Mouse (Mus musculus): ENCODE measurements around the gene Xpnpep1.

The Xpnpep1 gene

DNA sequence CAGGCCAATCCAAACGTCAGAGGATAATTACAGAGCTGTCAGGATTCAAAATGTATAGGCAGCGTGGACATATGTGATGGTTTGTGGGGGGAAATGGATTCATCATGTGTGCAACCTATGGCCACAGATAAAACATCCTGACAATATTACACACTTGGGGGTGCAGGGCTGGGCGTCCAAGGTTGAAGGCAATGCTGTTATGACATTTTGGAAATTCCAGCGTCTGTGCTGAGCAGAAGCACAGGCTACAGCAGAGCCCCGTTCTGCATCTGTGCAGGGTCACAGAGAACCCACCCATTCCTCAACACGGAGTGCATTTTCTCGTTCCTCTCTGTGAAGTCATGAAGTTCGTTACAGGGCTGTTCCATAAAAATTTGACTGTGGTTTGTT, 25.0 kb upstream of the Xpnpep1 start:
- no peak for DNase-seq

DNA sequence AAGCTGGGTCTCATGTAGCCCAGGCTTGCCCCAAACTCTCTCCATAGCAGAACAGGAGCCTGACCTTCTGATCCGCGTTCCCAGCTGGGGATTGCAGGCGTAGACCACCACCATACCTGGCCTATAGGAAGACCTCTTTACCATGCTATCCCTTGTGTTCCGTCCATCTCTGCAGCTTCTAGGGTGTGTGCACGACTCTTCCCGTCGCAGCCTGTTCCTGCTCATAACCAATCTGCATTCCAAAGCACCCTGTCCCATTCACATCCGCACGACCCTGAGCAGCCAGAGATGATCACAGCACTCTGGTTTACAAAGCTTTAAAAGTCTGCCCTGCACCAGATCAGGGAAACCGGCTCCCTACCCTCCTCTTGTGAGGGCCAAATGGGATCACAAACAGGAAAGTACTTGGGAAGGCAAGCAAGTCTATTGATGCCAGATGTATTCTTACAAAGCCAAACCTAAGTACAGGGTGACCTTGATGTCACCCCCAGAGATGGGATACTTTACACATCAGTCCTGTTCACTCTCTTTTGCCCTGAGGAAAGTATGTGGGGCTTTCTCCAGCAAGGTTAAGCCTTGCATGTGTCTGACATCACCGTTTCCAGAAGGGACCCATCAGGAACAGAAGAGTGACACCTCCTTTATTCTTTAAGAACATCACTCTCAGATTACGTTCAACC, 24.4 kb upstream of the Xpnpep1 start:
- no peak for DNase-seq

- no peak for DNase-seq
Observed at GRCm38 (mm10) chr19:53062046-53062445, 22.0 kb upstream of the Xpnpep1 start.

DNA sequence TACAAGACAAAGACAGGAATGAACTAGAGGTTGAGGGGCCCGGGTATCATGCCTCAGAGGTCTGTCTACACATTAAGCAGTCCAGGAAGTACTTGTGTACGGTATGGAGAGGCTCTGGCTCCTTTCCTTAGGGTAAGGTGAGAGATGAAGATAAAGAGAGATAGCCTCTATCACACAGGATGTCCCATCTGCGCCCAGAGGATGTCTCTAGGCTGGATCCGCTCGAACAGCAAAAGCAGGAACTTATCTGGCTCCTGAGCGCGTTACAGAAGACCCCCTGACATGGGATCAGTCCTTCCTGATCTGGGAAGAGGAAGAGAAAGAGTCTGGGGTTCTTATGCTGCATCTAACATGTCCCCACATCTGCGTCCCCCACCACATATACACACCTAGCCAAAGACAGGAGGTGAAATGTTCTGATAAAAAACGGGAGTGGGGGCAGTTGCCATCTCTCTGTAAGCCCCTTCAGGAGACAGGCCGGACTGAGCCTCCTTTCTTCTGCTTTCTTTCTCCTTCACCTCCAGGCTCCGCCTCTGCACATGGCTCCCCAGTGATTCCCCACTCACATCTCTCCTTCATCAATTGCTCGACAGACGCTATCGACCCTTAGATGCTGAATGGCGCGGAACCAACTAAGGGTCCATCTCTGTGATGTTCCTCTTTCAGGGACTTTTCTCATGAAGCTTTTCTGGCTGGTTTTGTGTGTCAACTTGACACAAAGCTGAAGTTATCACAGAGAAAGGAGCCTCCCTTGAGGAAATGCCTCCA, 19.5 kb upstream of the Xpnpep1 start:
- no peak for DNase-seq

- no peak for DNase-seq
Observed at GRCm38 (mm10) chr19:53058726-53059334, 18.8 kb upstream of the Xpnpep1 start.

- no peak for DNase-seq
Observed at GRCm38 (mm10) chr19:53057980-53058725, 18.1 kb upstream of the Xpnpep1 start.

- no peak for DNase-seq
Observed at GRCm38 (mm10) chr19:53053355-53053754, 13.3 kb upstream of the Xpnpep1 start.

DNA sequence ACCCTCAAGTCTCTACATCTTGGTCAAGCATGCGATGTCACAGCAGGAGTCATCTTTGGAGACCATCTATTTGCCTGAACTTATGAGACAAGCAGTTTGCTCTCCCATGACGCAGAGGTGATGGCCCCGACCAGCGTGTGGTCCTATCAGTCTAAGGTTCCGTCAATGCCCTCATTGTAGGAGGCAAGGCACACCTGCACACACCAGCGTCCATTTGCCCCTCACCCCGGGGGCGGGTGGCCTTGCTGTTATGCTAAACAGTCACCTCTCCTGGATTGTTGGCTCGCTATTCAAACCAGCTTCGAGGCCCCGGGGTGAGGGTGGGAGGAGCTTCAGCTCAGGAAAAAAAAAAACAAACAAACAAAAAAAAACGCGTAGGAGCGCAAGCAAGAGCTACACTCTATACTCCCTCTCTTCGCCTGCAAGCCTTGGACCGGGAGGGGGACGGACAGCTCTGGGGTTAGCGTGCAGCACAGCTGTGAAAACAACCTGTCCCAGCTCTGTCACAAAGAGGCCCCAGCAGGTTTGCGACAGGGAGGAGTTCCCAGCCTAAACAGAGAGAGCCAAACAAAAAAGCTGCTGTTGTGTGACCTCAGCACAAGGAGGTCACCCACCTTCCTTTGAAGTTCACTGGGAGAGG, 12.1 kb upstream of the Xpnpep1 start:
- DNase-seq = no peak

DNA sequence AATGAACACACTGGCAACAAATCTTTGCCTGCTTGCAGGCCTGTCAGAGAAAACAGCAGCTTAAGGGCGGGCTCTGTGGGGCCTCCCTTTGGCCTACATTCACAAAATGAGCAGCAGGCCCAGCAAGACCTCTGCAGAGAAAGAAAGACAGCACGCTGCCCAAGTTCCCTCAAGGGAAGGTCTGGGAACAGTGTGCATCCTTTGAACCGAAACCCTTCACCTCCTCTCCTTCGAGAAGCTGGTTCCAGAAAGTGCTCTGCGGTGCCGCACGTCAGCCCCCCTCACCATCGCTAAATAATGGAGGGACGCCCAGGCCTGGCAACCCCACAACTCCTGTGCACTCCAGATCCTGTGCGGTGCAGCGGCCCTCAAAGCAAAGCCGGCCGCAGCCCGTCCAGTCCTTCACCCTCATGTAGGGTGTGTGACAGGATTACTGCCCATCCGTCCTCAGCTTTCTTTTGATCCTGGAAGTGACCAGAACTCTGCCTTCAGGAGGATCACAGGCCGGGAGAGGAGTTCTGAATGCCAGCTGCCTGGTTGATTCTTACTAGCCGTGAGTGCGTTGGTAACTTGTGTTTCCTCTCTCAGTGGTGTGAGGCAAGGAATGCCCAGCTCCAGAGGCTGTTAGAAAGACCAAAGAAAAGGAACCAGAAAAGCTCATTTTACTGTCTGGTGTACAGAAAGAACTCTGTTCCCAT, 11.4 kb upstream of the Xpnpep1 start:
- DNase-seq = no peak

GRCm38 (mm10) chr19:53050100-53050499, 10.1 kb upstream of the Xpnpep1 start:
- no peak for DNase-seq

- DNase-seq = no peak
Observed at GRCm38 (mm10) chr19:53047208-53047607, 7.2 kb upstream of the Xpnpep1 start.

GRCm38 (mm10) chr19:53043423-53044125, 3.6 kb upstream of the Xpnpep1 start:
- no peak for DNase-seq

GRCm38 (mm10) chr19:53041570-53041969, 1.6 kb upstream of the Xpnpep1 start:
- no peak for DNase-seq

GRCm38 (mm10) chr19:53041133-53041510, 1.1 kb upstream of the Xpnpep1 start:
- DNase-seq = no peak

DNA sequence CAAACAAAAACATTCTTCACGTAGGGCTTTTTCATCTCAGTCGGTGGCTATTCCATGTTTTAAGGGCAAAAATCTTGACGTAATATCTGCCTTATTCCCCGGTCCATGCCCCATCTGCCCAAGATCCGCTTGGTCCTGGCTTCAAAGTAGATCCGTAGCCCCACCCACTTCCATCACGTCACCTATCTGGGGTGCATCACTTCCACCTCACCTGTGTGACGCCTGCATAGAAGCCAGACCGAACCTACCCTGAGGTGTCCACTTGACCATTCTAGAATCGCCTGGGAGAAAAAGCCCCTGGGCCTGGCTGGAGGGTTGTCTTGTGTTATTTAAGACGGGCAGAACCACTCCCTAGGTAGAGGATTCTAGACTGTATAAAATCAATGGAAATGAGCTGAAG, 924 bp downstream of the Xpnpep1 start:
- DNase-seq = no peak

DNA sequence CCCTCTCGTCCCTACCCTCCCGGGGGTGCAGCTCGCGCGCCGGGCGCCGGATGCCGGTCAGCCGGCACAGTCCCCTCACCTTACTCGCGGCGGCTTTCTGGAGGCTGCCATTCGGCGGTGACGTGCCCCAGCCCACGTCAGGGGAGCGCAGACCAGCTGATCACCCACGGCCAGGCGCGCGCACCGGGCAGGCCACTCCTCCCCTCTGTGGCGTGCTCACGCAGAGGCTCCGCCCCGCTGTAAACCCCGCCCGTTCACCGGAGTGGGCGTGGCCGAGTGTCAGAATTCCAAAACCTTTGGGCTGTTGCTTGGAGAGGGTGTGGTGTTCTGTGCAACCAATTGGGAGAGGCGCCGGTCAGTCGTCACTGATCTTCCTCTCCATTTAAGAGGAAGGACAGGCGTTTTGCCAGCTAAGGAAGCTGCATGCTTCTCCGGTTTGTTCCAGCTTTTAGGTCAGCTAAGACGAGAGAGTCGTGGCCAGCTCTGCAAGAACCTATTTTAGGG, 1.5 kb downstream of the Xpnpep1 start:
- peak; percentile 81 to 85 for DNase-seq

- peak in 1 of 2 experiments; percentile 25 for DNase-seq
Observed at GRCm38 (mm10) chr19:53037925-53038419, 2.0 kb downstream of the Xpnpep1 start.

- no peak for DNase-seq
Observed at GRCm38 (mm10) chr19:53033159-53033943, 6.7 kb downstream of the Xpnpep1 start.

DNA sequence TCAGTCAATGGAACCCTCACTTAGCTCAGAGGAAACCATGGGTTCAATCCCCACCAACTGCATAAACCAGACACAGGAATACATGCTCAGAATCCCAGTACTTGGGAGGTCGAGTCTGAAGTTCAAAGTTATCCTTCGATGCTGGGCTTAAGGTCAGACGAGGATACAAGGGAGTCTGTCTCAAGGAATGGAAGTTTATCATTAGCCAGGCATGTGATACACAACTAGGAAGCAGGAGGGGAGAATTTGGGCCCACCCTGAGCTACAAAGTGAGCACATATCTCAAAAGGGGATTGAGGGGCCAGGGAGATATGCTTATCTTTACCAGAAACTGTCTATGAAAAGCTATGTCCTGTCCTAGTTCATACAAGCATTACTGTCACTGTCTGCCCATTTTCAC, 7.4 kb downstream of the Xpnpep1 start:
- DNase-seq = no peak

DNA sequence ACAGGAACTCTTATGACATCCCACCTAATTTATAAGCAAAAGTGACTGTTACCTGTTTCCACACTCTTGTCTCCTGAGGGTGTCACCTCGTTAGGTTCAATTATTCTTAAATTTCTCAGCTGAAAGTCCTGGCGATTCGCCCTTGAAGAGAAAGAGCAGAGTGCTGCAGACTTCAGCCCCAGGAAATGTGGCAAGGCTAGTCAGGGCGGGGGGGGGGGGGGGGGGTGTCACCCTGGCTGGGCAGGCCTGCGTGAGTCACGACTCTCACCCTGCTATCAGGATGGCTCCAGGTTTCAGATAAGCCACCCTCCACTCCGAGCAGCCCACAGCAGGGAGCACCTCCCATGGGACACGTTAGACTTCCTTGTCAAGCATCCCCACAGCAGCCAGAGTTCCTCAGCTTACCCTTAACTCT, 8.1 kb downstream of the Xpnpep1 start:
- DNase-seq = no peak
